Mouse (Mus musculus): Measurements from ENCODE around the gene Gm10770.
"Not testable (repeated sequence)": the region's sequence is repeated elsewhere in the genome, so short reads cannot be mapped to it uniquely, and the experiment has no call there.

Gm10770 gene

DNA sequence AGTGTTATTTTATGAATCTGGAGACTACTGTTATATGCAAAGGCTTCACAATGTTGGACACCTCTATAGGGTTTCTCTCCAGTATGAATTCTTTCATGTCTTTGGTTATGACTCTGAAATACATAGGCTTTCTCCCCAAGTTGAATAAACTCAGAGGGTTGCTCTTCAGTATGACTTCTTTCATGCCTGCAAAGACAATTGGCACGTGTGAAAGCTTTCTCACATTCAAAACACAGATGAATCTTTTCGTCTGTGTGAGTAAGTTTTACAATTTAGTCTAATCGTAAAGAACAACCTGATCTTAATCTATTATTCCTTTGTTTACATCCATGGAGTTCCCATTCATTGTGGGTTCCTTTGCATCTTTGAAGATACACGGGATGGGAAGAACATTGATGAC is at the start of gene Gm10770:
Gene Gm10770, minus strand, starts transcription at position 101 of the 400 bp plus-strand sequence.
- not testable (repeated sequence) for DNase-seq (ENCODE audit: low spot score in 2 of 2)

DNA sequence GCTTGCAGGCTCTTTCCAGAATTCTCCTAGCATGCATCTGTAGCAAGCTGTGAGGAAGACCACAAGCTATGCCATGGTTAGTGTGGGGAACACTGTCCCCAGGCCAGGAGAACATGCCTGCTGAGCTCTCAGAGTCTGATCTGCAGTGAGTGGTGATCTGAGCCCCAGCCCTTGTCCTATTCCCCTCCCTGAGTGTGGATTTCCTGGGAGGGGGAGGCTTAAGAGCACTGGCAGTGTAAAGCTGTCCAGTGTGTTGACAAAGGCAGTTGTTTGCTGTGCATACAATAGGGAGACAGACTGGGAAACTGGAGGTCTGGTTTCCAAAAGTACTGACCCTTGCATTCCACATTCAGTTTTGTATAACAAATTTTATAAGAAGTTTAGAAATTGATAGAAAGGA is 43.8 kb upstream of the Gm10770 start:
- not testable (repeated sequence) for DNase-seq (ENCODE audit: low spot score in 2 of 2)

DNA sequence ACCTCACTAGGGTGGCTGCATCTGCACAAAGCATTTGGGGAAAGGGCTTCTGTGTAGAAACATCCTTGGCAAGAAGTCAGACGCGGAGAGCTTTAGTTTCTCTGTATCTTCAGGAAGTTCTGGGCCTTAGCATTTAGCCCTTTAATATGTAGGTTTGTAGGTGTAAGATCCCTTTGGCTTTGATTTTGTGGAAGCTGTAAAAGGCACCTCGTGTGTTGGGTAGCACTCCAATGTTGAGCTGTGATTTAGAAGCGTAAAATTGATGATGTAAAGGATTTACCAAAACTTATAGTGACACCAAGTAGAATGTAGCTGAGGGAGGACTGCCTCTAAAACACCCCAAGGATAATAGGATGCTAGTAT is 38.9 kb upstream of the Gm10770 start:
- DNase-seq (ENCODE audit: low spot score in 2 of 2) = not testable (repeated sequence)

DNA sequence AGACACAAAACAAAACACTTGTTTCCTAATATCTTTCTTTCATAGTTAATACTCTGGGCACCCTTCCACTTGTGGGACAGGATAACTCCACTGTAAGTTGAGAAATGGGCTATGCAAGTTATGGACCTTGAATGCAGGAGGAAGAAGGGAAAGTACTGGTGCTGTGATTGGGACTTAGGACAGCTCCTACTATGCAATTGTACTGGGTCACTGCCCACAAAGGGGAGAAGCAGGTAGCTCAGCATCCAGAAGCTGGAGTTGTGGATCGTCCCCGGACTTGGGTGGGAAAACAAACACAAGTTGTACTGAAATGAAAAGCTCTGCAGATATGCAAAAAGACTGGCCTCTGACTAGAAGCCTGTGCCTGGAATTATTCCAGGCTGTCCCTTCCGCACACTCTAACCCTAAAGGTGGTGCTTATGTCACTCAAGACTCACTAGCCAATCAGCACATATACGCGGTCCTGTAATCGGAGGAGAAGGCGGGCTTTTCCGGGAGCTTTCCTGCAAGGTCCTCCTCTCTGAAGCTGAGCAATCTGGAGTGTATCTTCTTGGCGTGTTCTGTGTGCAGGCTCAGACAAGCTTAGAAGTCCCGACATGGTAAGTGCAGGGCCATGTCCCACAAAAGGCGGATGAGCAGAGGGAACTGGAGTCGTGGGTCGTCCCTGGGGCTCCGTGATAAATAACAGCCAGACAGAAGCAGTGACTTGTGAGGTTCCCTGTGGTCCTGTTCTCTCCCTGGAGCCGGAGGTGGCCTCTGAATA is 38.3 kb upstream of the Gm10770 start, which contains the start of gene Zfp937:
Gene Zfp937, plus strand, starts transcription at position 474 of the 763 bp plus-strand sequence.
- peak; percentile 21 to 34 for DNase-seq (ENCODE audit: low spot score in 2 of 2)

GRCm38 (mm10) chr2:150181570-150181999 is 2.1 kb upstream of the Gm10770 start, which contains the start of gene Gm14139:
TSS of gene Gm14139 (plus strand) at chr2:150181755.
- DNase-seq (ENCODE audit: low spot score in 2 of 2) = not testable (repeated sequence)

GRCm38 (mm10) chr2:150181046-150181445 is 1.6 kb upstream of the Gm10770 start:
- not testable (repeated sequence) for DNase-seq (ENCODE audit: low spot score in 2 of 2)

GRCm38 (mm10) chr2:150173833-150174232 is 5.6 kb downstream of the Gm10770 start:
- no peak for DNase-seq (ENCODE audit: low spot score in 2 of 2)

DNA sequence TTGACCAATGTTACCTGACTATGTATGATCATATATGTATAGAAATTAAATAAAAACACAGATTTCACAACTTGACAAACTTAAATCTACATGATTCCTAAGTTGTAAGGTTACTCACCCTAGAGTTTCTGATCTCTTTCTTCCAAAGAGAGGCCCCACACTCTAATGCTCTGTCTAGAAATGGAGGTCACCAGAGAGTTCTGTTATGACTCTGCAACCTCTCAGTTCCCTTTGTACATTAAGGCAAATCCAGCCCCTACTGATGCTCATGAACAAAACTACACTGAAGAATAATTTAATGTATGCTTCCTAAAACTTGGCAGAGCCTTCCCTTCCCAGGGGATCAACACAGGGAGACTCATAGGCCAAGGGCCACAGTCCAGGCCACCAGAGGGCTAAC is 12.8 kb downstream of the Gm10770 start:
- DNase-seq (ENCODE audit: low spot score in 2 of 2) = no peak

DNA sequence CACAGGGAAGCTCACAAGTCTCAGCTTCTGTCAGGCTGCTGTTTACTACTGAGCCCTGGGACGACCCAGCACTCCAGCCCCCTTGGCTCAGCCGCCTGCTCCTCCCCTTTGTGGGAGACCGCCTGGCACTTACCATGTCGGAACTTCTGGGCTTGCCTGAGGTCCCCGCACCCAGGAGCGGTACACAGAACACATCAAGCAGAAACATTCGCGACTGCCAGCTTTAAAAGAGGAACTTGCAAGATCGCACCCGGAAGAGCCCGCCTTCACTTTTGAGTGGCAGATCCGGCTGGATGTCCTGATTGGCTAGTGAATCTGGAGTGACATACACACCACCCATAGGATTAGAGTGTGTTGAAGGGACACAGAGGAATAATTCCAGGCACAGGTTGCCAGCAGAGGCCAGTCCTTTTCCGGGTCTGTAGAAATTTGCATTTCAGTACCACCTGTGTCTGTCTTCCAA is 43.0 kb downstream of the Gm10770 start, which contains the start of gene Zfp120:
Gene Zfp120, minus strand, starts transcription at position 274 of the 463 bp plus-strand sequence.
- peak; percentile 70 to 86 for DNase-seq (ENCODE audit: low spot score in 2 of 2)

DNA sequence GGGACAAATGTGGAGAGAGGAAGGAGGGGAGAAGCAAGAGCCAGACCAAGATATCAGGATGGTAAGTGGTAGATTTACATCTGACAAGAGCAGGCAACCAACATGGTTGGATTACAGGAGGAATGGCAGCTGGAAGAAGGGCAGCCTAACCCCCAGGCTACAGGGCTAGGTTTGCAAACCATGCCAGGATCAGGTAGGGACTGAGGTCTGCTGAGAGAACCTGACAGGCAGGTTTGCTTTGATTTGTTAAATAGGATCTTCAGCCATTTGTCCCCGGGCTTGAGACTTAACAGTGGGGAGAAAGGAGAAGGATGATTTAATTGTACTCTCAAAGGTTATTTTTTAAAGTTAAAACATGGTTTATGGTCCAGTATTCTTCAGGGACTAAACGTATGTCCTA is 46.7 kb downstream of the Gm10770 start:
- no peak for DNase-seq (ENCODE audit: low spot score in 2 of 2)

DNA sequence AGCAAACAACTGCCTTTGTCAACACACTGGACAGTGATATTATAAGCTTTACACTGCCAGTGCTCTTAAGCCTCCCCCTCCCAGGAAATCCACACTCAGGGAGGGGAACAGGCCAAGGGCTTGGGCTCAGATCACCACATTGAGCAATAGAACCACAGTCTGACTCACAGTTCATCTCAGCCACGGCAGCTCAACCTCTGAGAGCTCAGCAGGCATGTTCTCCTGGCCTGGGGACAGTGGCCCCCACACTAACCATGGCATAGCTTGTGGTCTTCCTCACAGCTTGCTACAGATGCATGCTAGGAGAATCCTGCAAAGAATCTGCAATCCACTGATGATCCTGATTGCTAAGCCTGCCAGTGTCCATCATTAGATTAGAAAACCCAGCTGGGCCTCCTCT is 47.5 kb downstream of the Gm10770 start:
- not testable (repeated sequence) for DNase-seq (ENCODE audit: low spot score in 2 of 2)

Data from natural killer cell, adult 2 months (primary cell).